Mouse (Mus musculus) limb, embryonic 14.5 days (tissue): ENCODE data around the gene Gm28043. TPM values are rescaled to one million over a fixed set of nuclear protein-coding genes. Genes with fewer than 3 reads are reported as not detected.

ENCODE experiments used
- ATAC-seq: fragments of 200-750 bp; cut with Nextera tagmentation; 2 replicates; pipeline ENCODE4 v1.8.0; 2017; ENCODE audit warnings: low read depth, moderate number of reproducible peaks, moderate TSS enrichment; ENCODE audit not compliant: low FRiP score
- DNase-seq: peaks from one replicate; pipeline ENCODE4 v3.0.0-alpha.2; 2015; ENCODE audit warnings: low spot score
- H3K27ac ChIP-seq: fragments of 300-500 bp; sonication (generic); replicated peaks from 2 replicates; pipeline ENCODE4 v1.5.1; 2014; ENCODE audit warnings: low read depth, mild to moderate bottlenecking, low read length, moderate library complexity, mixed read lengths
- H3K27me3 ChIP-seq: fragments of 300-500 bp; sonication (generic); 2 replicates; pipeline ENCODE4 v1.6.1; 2014; ENCODE audit warnings: low read length, mixed read lengths; ENCODE audit not compliant: control insufficient read depth, insufficient read depth
- H3K36me3 ChIP-seq: fragments of 300-500 bp; sonication (generic); 2 replicates; pipeline ENCODE4 v1.6.1; 2014; ENCODE audit warnings: mild to moderate bottlenecking, low read length, moderate library complexity, mixed read lengths; ENCODE audit not compliant: control insufficient read depth, insufficient read depth
- H3K4me1 ChIP-seq: fragments of 300-500 bp; sonication (generic); 2 replicates; pipeline ENCODE4 v1.6.1; 2014; ENCODE audit warnings: antibody characterized with exemption, low read length, mixed read lengths; ENCODE audit not compliant: control insufficient read depth, insufficient read depth
- H3K4me2 ChIP-seq: fragments of 300-500 bp; sonication (generic); replicated peaks from 2 replicates; pipeline ENCODE4 v1.6.1; 2014; ENCODE audit warnings: low read depth, mild to moderate bottlenecking, low read length, moderate library complexity; ENCODE audit not compliant: severe bottlenecking
- H3K4me3 ChIP-seq: fragments of 300-500 bp; sonication (generic); replicated peaks from 2 replicates; pipeline ENCODE4 v1.5.1; 2014; ENCODE audit warnings: low read length
- H3K9ac ChIP-seq: fragments of 300-500 bp; sonication (generic); 2 replicates; pipeline ENCODE4 v1.6.1; 2014; ENCODE audit warnings: mild to moderate bottlenecking, low read depth, low read length, moderate library complexity; ENCODE audit not compliant: severe bottlenecking
- H3K9me3 ChIP-seq: fragments of 300-500 bp; sonication (generic); 2 replicates; pipeline ENCODE4 v1.6.1; 2016; ENCODE audit warnings: low read length; ENCODE audit not compliant: control insufficient read depth
- POLR2A ChIP-seq: fragments of 200-500 bp; IDR thresholded peaks from 2 replicates; pipeline ENCODE4 v1.8.0; 2012; ENCODE audit warnings: inconsistent platforms, mild to moderate bottlenecking, moderate library complexity, borderline replicate concordance; ENCODE audit not compliant: insufficient read depth, insufficient read length; ENCODE audit errors: extremely low read depth
- WGBS: fragments of 180-500 bp; shearing (Covaris S2); extraction: QIAGEN DNeasy Blood & Tissue Kit; methylation state at CpG from one replicate; pipeline ENCODE4 v1.1.7; 2014; 5-methylcytosine and 5-hydroxymethylcytosine counted together
- polyA plus RNA-seq, 2 experiments: library from polyadenylated mRNA; depleted of rRNA in 1 of 2; stranded (reverse) in 1 of 2; unstranded in 1 of 2; fragments of >200 nt; fragmentation: Nextera tagmentation in 1 of 2; extraction: Ambion mirVana in 1 of 2; gene quantifications; 2 replicates each; pipeline versions ENCODE4 v1.2.1 to v1.2.3; 2012 to 2014

The Gm28043 gene
- polyA plus RNA-seq, 2 experiments: 2.8 to 3.5 TPM

- no peaks in the 10 kb centered on the region for H3K9me3 ChIP-seq
- no peak overlapping the region for H3K27ac ChIP-seq
- ATAC-seq: no peak
- H3K9ac ChIP-seq: 0 out of 2 replicates have a peak overlapping the region, but pooled peaks have one; percentile 31
- WGBS: 46% methylated on average over 12 of the region's 12 CpGs
- H3K4me2 ChIP-seq: no peak overlapping the region
- H3K4me3 ChIP-seq: no peak overlapping the region
- H3K27me3 ChIP-seq: no peaks in the 10 kb centered on the region
- DNase-seq: no peak
- TF ChIP-seq POLR2A: no peak
- H3K36me3 ChIP-seq: no peaks in the 10 kb centered on the region
- H3K4me1 ChIP-seq: peaks cover 5% of the 10 kb centered on the region; the same call in 1 of the 2 replicates
These were observed 116.7 kb downstream of the Gm28043 start for GRCm38 (mm10) chr17:29731266-29731952.

GRCm38 (mm10) chr17:29731953-29732325 lies 117.3 kb downstream of the Gm28043 start:
- Histone ChIP-seq H3K27ac (no peak overlapping the region), H3K36me3 (no peaks in the 10 kb centered on the region), H3K9ac (0 out of 2 replicates have a peak overlapping the region, but pooled peaks have one; percentile 31), H3K4me3 (no peak overlapping the region), H3K27me3 (no peaks in the 10 kb centered on the region), H3K9me3 (no peaks in the 10 kb centered on the region), H3K4me2 (no peak overlapping the region), H3K4me1 (peaks cover 5% of the 10 kb centered on the region; the same call in 1 of the 2 replicates)
- 63% methylated on average over 6 of the region's 6 CpGs for WGBS
- no peak for DNase-seq
- no peak for ATAC-seq
- no peak for TF ChIP-seq POLR2A

GRCm38 (mm10) chr17:29732522-29732921 lies 117.8 kb downstream of the Gm28043 start:
- Histone ChIP-seq H3K4me2 (no peak overlapping the region), H3K27me3 (no peaks in the 10 kb centered on the region), H3K4me1 (peaks cover 5% of the 10 kb centered on the region; the same call in 1 of the 2 replicates), H3K27ac (no peak overlapping the region), H3K36me3 (no peaks in the 10 kb centered on the region), H3K4me3 (no peak overlapping the region), H3K9ac (no peak overlapping the region), H3K9me3 (no peaks in the 10 kb centered on the region)
- no peak for TF ChIP-seq POLR2A
- 81% methylated on average over 2 of the region's 2 CpGs for WGBS
- ATAC-seq (no peak), DNase-seq (no peak)

- Histone ChIP-seq H3K27ac (no peak overlapping the region), H3K4me2 (no peak overlapping the region), H3K9me3 (no peaks in the 10 kb centered on the region), H3K27me3 (no peaks in the 10 kb centered on the region), H3K4me1 (peaks cover 7% of the 10 kb centered on the region; the same call in 1 of the 2 replicates), H3K36me3 (no peaks in the 10 kb centered on the region), H3K9ac (no peak overlapping the region), H3K4me3 (no peak overlapping the region)
- no peak for DNase-seq
- WGBS: 34% methylated on average over 15 of the region's 15 CpGs
- TF ChIP-seq POLR2A: no peak
- ATAC-seq: no peak
These were observed 121.9 kb downstream of the Gm28043 start for GRCm38 (mm10) chr17:29736448-29737014.

GRCm38 (mm10) chr17:29737849-29738804 lies 123.5 kb downstream of the Gm28043 start:
- no peak overlapping the region for H3K27ac ChIP-seq
- no peaks in the 10 kb centered on the region for H3K36me3 ChIP-seq
- no peak for TF ChIP-seq POLR2A
- ATAC-seq (peak; percentile 47; the same call in 1 of the 2 replicates), DNase-seq (peak; percentile 56)
- H3K27me3 ChIP-seq: no peaks in the 10 kb centered on the region
- H3K4me3 ChIP-seq: no peak overlapping the region
- no peaks in the 10 kb centered on the region for H3K9me3 ChIP-seq
- H3K4me2 ChIP-seq: no peak overlapping the region
- WGBS: 36% methylated on average over 22 of the region's 22 CpGs
- no peak overlapping the region for H3K9ac ChIP-seq
- peaks cover 7% of the 10 kb centered on the region; the same call in 1 of the 2 replicates for H3K4me1 ChIP-seq
